Mouse (Mus musculus): ENCODE data around the gene Nid2.

DNA sequence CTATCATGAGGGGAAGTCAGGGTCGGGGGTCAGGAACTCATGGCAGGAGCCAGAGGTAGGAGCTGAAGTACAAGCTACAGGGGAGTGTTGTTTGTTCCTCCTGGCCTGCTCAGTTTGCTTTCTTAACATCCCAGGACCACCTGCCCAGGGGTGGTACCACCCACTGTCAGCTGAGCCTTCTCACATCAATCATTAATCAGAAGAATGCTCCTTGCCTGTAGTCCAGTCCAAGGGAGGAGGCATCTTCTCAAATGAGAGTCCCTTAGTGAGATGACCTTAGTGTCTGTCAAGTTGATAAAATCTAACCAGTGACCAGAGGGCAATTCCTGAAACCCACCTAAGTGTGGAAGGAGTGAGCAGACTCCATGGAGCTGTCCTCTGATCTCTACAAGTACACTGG is 37.4 kb downstream of the Nid2 start:
- TF ChIP-seq POLR2A (IDR thresholded peaks at IDR 0.05; ENCODE audit: control insufficient read depth, extremely low read depth, insufficient read depth, low read length, poor library complexity) (no peak), CTCF (IDR thresholded peaks at IDR 0.05; ENCODE audit: borderline replicate concordance, control insufficient read depth, extremely low read depth, insufficient read depth, low read length, poor library complexity) (no peak)
